Mouse (Mus musculus) brain, embryonic 14.5 days (tissue): ENCODE measurements around the gene Wdr45.

Experiments
- CTCF ChIP-seq: fragments of 200-500 bp; IDR thresholded peaks from 2 replicates; pipeline ENCODE4 v1.5.1; 2012; ENCODE audit warnings: inconsistent platforms, mild to moderate bottlenecking, moderate library complexity, borderline replicate concordance; ENCODE audit not compliant: insufficient read depth, insufficient read length; ENCODE audit errors: extremely low read depth
- POLR2A ChIP-seq: fragments of 200-500 bp; IDR thresholded peaks from 2 replicates; pipeline ENCODE4 v1.6.1; 2012; ENCODE audit warnings: mild to moderate bottlenecking, inconsistent platforms, borderline replicate concordance; ENCODE audit not compliant: poor library complexity, insufficient read depth, insufficient read length, severe bottlenecking; ENCODE audit errors: extremely low read depth

DNA sequence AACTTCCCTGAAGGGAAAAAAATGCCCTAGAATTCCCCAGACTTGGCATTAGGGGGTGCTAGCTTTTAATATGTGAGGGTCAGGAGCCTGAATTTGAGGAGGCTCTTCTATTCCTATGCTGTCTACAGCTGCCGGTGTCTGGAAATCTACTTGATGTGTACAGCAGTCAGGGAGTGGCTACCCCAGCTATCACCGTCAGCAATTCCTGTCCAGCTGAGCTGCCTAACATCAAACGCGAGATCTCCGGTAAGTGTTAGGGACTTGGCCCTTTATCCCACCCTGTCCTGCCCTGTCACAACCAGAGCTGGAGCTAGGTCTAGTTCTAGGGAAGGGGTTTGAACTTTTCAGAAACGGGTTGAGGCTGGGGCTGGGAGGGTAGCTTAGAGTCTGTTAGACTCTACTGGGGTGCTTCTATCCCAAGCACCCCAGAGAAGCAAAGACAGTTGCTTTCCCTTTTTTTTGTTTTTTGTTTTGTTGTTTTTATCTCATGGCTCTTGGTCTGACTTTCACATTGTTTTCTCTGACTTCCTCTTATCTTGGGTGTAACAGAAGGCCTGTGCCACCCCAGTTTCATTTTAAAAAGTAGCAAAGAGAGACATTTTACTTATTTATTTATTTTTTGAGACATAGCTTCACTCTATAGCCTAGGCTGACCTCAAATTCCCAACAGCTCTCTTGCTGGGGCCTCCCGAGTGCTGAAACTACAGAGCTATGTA lies 55.3 kb downstream of the Wdr45 start:
- no peak for TF ChIP-seq POLR2A
- no peak for TF ChIP-seq CTCF
